Comparison of ENCODE assay signal across 22 mouse cellular contexts in the genomic region with DNA sequence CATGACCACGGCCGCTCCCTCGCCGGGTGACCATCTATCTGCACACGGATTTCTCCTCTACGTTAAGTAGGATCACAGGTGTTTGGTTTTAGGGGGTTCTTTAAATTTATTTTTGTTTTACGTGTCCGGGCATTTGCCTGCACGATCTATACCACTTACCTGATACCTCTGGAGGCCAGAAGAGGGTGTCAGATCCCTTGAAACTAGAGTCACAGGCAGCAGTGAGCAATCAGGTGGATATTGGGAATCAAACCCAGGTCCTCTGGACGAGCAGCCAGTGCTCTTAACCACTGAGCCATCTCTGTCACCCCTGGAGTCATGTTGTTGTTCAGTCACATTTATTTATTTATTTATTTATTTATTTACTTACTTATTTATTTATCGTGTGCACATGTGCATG. TPM values are rescaled to one million over a fixed set of nuclear protein-coding genes. Genes with fewer than 3 reads are reported as not detected.
A peak's percentile ranks its signal among the peaks of the same experiment; 100 is the strongest.
DNase-seq lines count a peak whose midpoint lies in the region; ATAC-seq and TF ChIP-seq lines count a peak whose summit lies in the region.
"Had no signal": no experiment of that assay in that cellular context is flagged by ENCODE, and none has a peak within 500 bp of the region (broad histone marks: within the 10 kb centered on the region; RNA-seq: fewer than 3 reads in every experiment).

No protein-coding gene starts in this region.

- no peak for ATAC-seq in forebrain, embryonic 13.5 days
- ATAC-seq: CD4-positive, CD25-positive, alpha-beta regulatory T cell, adult 4 months; midbrain, embryonic 13.5 days had no signal

- H3K9ac ChIP-seq in forebrain, embryonic 13.5 days, result no peak overlapping the region
- H3K9ac ChIP-seq: liver, embryonic 14.5 days; midbrain, embryonic 13.5 days had no signal

- H3K36me3 ChIP-seq in forebrain, embryonic 13.5 days (ENCODE audit: poor library complexity, severe bottlenecking), result no peaks in the 10 kb centered on the region
- H3K36me3 ChIP-seq: embryonic facial prominence, embryonic 10.5 days; hindbrain, embryonic 10.5 days; midbrain, embryonic 13.5 days had no signal

- TF ChIP-seq CTCF in gastrocnemius, adult 2 months (IDR thresholded peaks at IDR 0.05), result peak; percentile 18; the same call in 1 of the 2 replicates
- TF ChIP-seq CTCF in layer of hippocampus, adult 2 months (conservative IDR thresholded peaks at IDR 0.05), result peak; percentile 42

- no peak for DNase-seq in gastrocnemius, adult 2 months
- DNase-seq in gastrocnemius, postnatal 25 days, result no peak
- no peak for DNase-seq in layer of hippocampus, adult 2 months (ENCODE audit: low spot score in 2 of 2)
- no peak for DNase-seq in layer of hippocampus, postnatal 25 days (ENCODE audit: extremely low spot score in 1 of 2, low spot score in 1 of 2)
- DNase-seq in 416B (ENCODE audit: low read depth) (peak; percentile 63), NIH3T3 (ENCODE audit: low read depth) (peak; percentile 40)
- DNase-seq in adrenal gland, adult 8-10 months, result no peak
- DNase-seq: adrenal gland, postnatal 36 days; cerebellum, adult 9-11 months; heart, postnatal 10 days; kidney, adult 18-20 months; kidney, postnatal 10 days; layer of hippocampus, postnatal 36 days; lung, postnatal 14 days; thymus, adult 2 months; thymus, postnatal 4 days had no signal

- no peaks in the 10 kb centered on the region for H3K27me3 ChIP-seq in forebrain, embryonic 13.5 days
- H3K27me3 ChIP-seq: midbrain, embryonic 13.5 days had no signal

- no peak overlapping the region for H3K27ac ChIP-seq in gastrocnemius, adult 2 months
- H3K27ac ChIP-seq in layer of hippocampus, adult 2 months, result no peak overlapping the region
- no peak overlapping the region for H3K27ac ChIP-seq in forebrain, embryonic 13.5 days
- H3K27ac ChIP-seq: embryonic facial prominence, embryonic 10.5 days; hindbrain, embryonic 10.5 days; liver, embryonic 14.5 days; midbrain, embryonic 13.5 days had no signal

- H3K4me3 ChIP-seq in gastrocnemius, adult 2 months, result no peak overlapping the region
- H3K4me3 ChIP-seq in layer of hippocampus, adult 2 months, result no peak overlapping the region
- H3K4me3 ChIP-seq in forebrain, embryonic 13.5 days, result no peak overlapping the region
- H3K4me3 ChIP-seq: embryonic facial prominence, embryonic 10.5 days; hindbrain, embryonic 10.5 days; midbrain, embryonic 13.5 days had no signal

- 85% methylated on average over 11 of the region's 11 CpGs for WGBS in forebrain, embryonic 13.5 days

- H3K4me2 ChIP-seq in forebrain, embryonic 13.5 days, result no peak overlapping the region
- H3K4me2 ChIP-seq: midbrain, embryonic 13.5 days had no signal

- intact Hi-C loops in gastrocnemius, adult 2 months (cut with DNase I), result no loop called here

- H3K4me1 ChIP-seq in forebrain, embryonic 13.5 days, result no peaks in the 10 kb centered on the region

- 0 out of 2 replicates have a peak, but pooled peaks cover 6% of the 10 kb centered on the region for H3K9me3 ChIP-seq in forebrain, embryonic 13.5 days (replicated peaks)
- H3K9me3 ChIP-seq: embryonic facial prominence, embryonic 10.5 days; hindbrain, embryonic 10.5 days; midbrain, embryonic 13.5 days had no signal

RNA-seq across cellular contexts. Expression of a gene that starts 15.6 kb away (rescaled TPM):
- 10 to 100 TPM; 38.5 to 56.1 TPM for total RNA-seq in gastrocnemius, adult 2 months (2021)
- 10 to 100 TPM; 37.6 to 41.4 TPM for total RNA-seq in gastrocnemius, postnatal 25 days (2021)
- 10 to 100 TPM; 85.1 to 86.0 TPM for total RNA-seq in layer of hippocampus, adult 2 months (2021)
- total RNA-seq in layer of hippocampus, postnatal 25 days (2021), result 10 to 100 TPM; 66.9 to 79.0 TPM
- total RNA-seq in adrenal gland, adult 8-10 months (2022), result 10 to 100 TPM; 31.0 to 43.9 (median 33.1) TPM
- polyA plus RNA-seq in forebrain, embryonic 13.5 days (2015; fragmentation: Nextera tagmentation; extraction: Ambion mirVana), result 16.5 and 19.2 TPM in 2 replicates

RNA-seq across cellular contexts. Expression of a gene that starts 30.2 kb away (rescaled TPM):
- 10 to 100 TPM; 12.0 to 17.4 TPM for total RNA-seq in gastrocnemius, adult 2 months (2021)
- 1 to 10 TPM; 8.2 to 9.0 TPM for total RNA-seq in gastrocnemius, postnatal 25 days (2021)
- 10 to 100 TPM; 21.2 to 22.7 TPM for total RNA-seq in layer of hippocampus, adult 2 months (2021)
- 10 to 100 TPM; 21.1 to 21.7 TPM for total RNA-seq in layer of hippocampus, postnatal 25 days (2021)
- 10 to 100 TPM; 20.8 to 26.1 (median 24.4) TPM for total RNA-seq in adrenal gland, adult 8-10 months (2022)
- 11.6 and 12.7 TPM in 2 replicates for polyA plus RNA-seq in forebrain, embryonic 13.5 days (2015; fragmentation: Nextera tagmentation; extraction: Ambion mirVana)

Comparison
In these comparisons a context has a peak if more than half of its experiments do, and no peak if none do; other contexts are left out.
1. DNase-seq: peak in 416B (single experiment) and NIH3T3 (single experiment); none in gastrocnemius, adult 2 months (single experiment), gastrocnemius, postnatal 25 days (single experiment), layer of hippocampus, adult 2 months (0 of 2), layer of hippocampus, postnatal 25 days (0 of 2) and adrenal gland, adult 8-10 months (single experiment).